Comparison of ENCODE assay signal across 23 mouse cellular contexts in the genomic region with DNA sequence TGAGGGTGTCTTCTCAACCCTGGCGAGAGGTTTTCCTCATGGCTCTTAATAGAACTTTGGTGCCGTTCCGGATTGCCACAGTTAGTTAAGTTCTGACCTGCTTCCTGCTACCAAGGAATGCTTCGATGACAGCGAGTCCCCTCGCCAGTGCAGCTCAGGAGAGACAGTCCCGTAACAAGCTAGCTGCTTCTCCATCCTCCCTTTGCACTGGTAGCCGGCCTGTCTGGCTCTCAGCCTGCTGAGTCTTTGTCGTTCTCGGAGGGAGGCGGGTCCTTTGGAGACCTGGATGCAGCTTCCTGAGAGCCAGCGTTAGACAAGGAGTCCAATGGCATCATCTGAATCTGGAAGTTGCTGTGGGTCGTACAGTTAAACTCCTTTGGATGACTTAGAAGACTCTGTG.
"Had no signal": no experiment of that assay in that cellular context is flagged by ENCODE, and none has a peak within 500 bp of the region (broad histone marks: within the 10 kb centered on the region; RNA-seq: fewer than 3 reads in every experiment).

No protein-coding gene starts in this region.

- ATAC-seq: intestine, postnatal 0 days; liver, postnatal 0 days; lung, postnatal 0 days; midbrain, embryonic 15.5 days had no signal

- H3K4me1 ChIP-seq: midbrain, embryonic 12.5 days; midbrain, embryonic 15.5 days; neural tube, embryonic 12.5 days had no signal

- H3K4me2 ChIP-seq: limb, embryonic 13.5 days; lung, embryonic 14.5 days; midbrain, embryonic 12.5 days; midbrain, embryonic 15.5 days; neural tube, embryonic 12.5 days; neural tube, embryonic 15.5 days had no signal

- H3K4me3 ChIP-seq: limb, embryonic 10.5 days; limb, embryonic 13.5 days; midbrain, embryonic 12.5 days; midbrain, embryonic 15.5 days; neural tube, embryonic 12.5 days; neural tube, embryonic 15.5 days had no signal

- H3K27ac ChIP-seq: limb, embryonic 10.5 days; limb, embryonic 13.5 days; liver, embryonic 14.5 days; macrophage; midbrain, embryonic 12.5 days; midbrain, embryonic 15.5 days; neural tube, embryonic 12.5 days; neural tube, embryonic 15.5 days; stomach, postnatal 0 days had no signal

- DNase-seq: kidney, adult 9 months; kidney, postnatal 36 days; liver; liver, postnatal 0 days; lung, embryonic 14.5 days; right cerebral cortex, adult 18-20 months; right cerebral cortex, postnatal 14 days; right cerebral cortex, postnatal 4 days; spleen, adult 18-20 months; thymus, adult 2 months; thymus, postnatal 14 days; thymus, postnatal 4 days had no signal

- H3K36me3 ChIP-seq: limb, embryonic 10.5 days; limb, embryonic 13.5 days; midbrain, embryonic 12.5 days; midbrain, embryonic 15.5 days; neural tube, embryonic 12.5 days; neural tube, embryonic 15.5 days had no signal

- H3K27me3 ChIP-seq: limb, embryonic 13.5 days; midbrain, embryonic 12.5 days; midbrain, embryonic 15.5 days; neural tube, embryonic 12.5 days; neural tube, embryonic 15.5 days had no signal

- H3K9me3 ChIP-seq: limb, embryonic 10.5 days; limb, embryonic 13.5 days; midbrain, embryonic 12.5 days; midbrain, embryonic 15.5 days; neural tube, embryonic 12.5 days; neural tube, embryonic 15.5 days had no signal

- H3K9ac ChIP-seq: limb, embryonic 13.5 days; liver, embryonic 14.5 days; liver, postnatal 0 days; lung, embryonic 14.5 days; midbrain, embryonic 12.5 days; midbrain, embryonic 15.5 days; neural tube, embryonic 12.5 days; neural tube, embryonic 15.5 days had no signal
